Mouse (Mus musculus) right cerebral cortex, postnatal 25 days (tissue): ENCODE results near the gene Zmiz1.
A peak's percentile ranks its signal among the peaks of the same experiment; 100 is the strongest.

ENCODE experiments used
- DNase-seq: peaks from one replicate; pipeline ENCODE4 v3.0.0; 2022

The Zmiz1 gene

DNA sequence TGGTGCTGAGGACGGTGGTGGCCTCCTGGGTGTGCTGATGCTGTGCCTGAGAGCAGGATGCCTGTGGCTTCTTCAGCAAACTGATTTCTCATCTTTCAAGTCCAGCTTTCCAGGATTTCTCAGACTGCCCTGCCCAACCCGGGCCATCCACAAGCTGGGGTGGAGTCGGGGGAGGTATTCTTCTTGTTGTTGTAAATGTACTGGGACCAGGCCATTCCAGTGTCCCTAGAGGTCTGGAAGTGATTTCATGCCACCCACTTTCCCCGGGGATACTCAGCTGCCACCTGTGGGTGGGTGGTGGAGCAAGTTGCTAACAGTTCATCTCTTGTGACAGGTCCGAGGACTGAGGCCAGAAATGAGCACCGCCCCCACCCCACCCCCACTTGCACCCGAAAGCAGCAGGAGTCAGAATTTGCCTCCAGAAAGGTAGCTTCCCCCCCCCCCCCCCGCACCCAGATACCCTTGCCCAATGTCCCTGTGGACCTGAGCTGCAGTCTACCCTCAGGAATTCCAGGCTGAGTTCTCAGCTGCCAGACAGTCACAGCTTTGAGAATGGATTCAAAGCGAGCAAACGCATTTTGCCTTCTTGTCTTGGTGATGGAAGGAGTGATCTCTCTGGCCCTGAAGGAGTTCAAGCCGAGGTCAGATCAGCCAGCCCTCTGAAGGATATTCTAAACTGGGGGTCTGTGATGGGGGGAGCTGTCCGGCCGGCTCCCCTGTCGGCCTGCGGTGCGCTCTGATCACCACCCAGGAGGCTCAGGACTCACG, 2.1 kb upstream of the Zmiz1 start:
- no peak for DNase-seq

DNA sequence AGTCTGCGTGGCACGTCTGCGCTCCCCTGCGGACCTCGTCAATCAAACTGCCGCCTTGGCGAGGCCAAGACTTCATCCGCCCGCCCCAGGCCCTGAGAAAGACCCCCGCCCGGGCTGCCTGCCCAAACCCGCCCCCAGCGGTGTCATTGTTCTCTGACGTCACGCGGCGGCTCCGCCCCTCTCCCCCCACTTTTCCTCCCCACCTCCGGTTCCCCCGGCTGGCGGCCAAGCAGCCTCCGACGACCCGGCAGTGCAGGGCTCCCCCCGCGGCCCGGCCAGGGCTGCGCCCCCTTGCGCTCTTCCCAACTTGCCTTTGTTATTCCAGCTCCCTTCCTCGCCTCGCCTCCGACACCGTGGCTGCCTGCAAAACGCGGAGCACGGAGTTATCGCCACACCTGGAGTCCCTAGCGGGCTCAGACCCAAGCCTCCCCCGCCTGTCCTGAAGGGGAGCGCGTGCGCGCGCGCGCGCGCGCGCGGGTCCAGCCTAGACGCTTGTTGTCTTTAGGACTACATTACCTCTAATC, 1.5 kb upstream of the Zmiz1 start:
- peak; percentile 92 for DNase-seq

DNA sequence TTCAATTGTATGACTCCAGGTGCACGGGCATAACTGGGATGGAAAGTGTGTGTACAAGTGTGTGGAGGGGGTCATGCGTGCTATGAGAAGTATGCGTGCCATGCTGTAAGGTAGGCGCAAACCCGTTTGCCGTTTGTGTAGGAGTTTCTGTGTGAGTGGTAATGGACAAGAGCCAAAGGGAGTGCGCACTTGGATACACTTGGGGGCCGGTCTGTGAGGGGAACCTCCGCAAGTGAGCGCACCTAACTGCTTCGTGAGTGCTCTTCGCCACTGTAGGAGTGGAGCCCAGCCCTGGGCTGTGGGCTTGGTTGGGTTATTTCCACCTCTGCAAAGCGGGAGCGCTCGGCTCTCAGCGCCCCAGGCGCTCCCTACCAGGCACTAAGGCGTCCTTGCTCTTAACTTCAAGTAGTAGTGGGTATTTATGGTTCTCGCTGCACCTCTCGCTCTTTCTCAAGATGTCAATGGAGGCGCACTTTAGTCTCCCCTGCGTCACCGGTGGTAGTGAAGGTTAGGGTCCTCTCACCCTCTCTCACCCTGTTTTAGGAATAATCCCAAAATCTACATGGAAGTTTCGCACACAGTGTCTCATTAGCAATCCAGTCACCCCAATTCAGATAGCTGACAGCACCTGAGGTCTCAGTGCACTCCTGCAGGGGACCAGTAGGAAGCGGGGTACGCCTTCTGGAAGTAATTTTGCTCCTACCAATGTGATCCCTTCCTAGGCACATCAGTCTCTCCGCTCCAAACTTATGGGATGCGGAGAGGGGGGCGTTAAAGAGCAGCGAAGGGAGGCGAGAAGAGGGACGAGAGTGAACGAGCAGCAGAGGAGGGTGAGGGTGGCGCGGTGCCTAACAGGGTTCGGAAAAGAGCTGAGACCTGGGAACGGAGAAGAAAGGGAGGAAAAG, 622 bp upstream of the Zmiz1 start:
- peak; percentile 66 for DNase-seq

DNA sequence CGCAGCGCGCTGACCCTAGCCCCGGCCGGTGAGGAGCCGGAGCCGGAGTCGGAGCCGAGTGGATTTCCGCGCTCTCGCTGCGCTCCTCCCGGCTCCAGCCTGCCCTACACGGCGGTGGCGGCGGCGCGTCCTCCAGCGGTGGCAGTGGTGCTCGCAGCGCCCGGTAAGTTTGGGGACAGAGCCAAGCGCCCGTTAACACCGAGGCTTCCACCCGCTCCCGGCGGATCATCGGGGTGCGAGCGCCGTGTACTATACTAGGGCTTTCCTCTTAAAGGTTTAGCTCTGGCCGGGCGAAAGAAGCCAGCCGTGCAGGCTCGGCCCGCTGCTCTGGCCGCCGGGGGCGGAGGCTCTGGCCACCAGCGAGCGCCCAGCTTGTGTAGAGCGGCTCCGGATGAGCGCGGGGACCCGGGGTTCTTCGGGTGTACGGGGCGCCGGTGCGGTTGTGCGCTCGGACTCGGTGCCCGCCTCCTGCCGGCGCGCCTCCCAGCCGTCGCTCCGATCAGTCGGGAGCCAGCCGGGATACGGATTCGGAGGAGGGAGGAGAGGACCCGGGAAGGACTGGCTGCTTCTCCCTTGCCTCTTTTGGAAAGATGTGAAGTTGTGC, 511 bp downstream of the Zmiz1 start:
- peak; percentile 80 for DNase-seq

DNA sequence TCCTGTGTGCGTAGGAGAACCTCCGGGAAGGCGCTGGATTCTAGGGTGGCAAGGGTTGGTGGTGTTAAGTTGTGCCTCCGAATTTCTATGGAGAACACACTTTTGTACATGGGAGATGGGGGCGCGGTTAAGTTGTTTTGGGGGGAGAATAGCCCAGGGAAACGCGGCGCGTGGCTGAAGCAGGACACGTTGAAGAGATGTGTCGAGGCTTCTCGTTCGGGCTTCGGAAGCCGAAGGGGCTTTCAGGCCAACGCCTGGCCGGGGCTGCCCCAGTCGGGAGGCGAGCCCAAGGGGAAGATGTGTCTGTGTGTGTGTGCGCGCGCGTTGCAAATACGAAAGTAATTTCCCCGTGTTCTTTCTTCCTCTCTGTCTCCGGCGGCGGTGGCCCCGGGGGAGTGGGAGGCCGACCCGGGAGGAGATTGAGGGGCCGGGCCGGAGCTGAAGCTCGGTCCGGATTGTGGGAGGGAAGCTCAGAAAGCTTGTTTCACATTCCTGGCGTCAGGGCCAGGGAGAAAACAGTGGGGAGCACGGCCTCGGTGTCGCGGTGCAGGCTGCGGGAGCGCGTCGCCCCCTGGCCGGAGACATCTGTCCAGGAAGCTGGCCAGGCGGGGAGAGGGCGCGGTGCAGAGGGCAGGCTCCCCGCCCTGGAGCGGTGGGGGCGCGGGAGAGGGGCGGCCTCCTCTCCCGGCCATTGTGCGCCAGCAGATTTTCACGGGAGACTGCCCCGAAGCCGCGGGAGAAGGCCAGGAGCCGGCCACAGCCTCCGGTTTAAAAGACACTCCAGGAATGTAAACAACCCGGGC, 1.2 kb downstream of the Zmiz1 start:
- DNase-seq, result peak; percentile 44

DNA sequence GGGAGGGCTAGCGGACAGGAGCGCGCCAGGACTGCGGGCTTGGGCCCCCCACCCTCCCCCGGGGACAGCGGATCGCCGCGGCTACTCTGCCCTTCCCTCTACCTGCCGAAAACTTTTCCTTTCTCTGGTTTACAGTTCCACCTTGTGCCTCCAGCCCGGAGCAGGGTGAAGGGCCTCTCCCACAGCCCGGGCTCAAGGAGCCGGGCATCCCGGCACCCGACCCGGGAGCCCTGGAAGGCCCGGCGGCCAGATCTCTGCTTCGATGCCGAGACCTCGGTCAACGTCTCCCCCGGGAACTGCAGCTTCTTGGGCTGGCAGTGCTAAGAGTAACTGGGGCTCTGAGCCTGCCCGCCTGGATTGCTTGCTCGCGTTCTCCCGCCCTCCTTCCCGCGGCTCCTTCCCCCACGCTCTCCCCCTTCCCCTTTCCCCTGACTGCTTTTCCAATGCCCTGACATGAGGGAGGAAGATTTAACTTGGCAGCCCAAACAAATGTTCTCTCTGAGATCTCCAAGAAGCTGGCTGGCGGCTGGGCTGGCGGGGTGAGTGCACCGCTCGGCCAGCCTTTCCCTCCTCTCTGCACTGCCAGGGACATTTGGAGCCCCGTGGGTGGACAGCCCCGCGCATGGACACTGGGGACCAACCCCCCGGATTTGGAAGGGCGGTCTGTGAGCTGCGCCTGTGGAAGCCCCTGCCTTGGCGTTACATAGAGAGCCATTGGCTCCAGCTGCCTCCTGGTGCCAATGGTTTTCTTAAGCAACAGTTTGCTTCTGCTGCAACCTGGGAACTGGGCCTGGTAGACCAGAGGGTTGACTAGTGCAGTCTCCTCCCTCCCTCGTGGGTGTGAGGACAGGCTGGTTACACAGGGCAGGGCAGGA, 2.1 kb downstream of the Zmiz1 start:
- peak; percentile 67 for DNase-seq

DNA sequence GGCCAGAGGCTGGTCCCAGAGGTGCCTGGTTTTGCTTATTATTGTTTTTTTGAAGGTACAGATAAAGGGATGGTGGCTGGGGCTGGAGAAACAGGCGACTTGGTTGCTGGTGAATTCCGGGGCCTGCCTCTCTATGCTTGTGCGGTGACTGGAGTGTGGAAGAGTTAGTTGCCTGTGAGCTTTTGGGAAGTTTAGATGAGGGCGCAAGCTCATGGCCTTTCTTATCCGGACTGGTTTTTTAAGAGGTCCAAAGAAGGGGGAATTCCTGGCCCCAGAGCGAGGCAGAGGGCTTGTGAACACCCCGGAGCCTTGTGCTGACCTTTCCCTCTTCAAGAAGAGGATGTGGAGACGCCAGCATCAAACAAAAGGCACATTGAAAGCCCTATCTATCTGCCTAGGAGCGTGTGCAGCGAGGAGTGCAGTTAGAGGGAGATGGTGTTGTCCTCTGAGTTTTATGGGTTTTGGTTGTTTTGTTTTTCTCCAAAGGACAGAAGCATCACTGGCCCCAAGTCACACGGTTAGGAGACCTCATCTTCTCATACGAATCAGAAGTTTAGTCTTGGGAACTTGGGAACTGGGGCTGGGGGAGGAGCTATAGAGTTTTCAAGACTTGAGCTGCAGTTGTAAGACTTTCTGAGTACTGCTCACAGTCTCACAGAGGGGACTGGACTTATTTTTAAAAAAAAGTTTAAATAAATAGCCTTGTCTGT, 2.8 kb downstream of the Zmiz1 start:
- no peak for DNase-seq

DNA sequence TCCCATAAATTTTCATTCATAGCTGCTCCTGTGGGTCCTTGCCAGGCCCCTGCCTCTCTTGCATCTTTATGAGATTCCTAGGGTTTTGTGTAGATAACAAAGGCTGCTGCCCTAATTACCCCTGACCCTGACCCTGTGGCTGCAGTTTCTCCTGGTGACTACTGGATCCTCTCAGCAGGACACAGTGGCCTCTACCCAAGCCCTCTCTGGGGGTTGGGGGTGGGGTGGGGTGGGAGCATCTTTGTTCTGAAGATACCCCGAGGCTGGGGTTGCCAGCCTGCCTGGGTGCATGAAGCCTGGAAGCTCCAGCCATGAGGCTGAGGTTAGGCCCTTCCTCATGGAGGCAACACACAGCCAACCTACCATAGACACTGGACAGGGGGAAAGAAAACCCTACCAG, 4.0 kb downstream of the Zmiz1 start:
- no peak for DNase-seq

DNA sequence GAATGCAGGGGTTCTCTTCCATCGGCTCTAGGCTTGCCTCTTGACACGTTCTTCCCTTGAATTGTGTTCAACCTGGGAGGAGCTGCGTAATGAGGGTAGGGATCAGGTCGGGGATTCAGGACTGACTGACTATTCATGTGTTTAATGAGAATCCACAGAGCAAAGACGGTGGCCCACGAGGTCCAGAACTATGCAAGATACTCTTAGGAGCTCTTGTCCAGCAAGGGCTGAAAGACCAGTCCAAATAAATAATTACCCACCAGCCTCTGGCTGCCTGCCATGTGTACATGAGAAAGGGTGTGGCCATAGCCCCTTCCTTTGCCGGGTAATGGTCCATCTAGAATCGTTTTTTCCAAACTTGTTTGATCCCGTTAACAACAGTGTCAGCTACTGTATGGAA, 4.9 kb downstream of the Zmiz1 start:
- no peak for DNase-seq

DNA sequence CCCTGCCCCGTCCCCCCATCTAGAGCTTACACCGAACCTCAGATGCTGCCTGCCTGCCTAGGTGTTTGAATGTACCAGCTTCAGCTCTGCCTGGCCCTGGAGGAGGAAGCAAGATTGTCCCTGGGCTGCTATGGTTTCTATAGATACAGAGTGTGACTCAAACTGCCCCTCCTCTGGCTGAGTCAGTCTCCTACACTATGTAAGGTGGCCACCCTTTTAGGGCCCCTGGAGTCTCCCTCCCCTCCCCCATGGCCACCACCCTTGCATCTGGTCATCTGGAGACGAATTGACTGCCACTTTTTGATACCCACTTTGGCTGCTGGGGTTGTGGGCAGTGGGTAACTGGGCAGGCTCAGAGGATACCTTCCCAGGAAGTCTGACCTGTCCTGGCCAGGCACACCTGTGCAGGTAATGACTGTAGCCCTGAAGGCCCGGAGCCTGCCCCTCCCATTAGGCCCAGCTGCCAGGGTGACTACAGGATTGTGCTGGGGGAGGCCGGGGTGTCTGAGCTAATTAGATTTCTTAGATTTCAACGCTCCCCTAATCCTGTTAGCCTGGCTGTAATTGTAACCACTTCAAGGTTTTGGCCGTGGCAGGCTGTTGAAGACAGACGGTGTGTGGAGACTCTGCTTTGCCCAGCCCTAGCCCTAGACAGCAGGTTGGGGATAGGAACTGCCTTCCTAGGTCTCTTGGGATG, 5.8 kb downstream of the Zmiz1 start:
- DNase-seq, result no peak

DNA sequence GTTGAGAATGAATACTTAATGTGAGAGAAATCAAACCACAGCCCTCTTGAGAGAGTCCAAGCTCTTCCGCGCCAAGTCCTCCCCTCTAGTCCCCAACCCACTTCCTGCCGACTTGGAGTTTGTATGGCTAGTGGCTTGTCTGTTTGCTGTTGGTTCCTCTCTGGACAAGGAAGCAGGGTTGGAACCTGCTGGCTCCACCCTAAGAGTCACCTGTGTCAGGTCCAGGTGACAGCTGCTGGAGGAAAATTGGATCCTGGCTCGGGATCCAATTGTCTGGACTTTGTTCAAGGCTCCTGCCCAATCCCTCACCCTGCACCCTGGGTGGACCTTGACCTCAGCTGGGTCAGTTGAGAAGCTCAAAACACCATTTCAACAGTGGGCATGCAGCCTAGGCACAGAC, 7.4 kb downstream of the Zmiz1 start:
- DNase-seq, result no peak

DNA sequence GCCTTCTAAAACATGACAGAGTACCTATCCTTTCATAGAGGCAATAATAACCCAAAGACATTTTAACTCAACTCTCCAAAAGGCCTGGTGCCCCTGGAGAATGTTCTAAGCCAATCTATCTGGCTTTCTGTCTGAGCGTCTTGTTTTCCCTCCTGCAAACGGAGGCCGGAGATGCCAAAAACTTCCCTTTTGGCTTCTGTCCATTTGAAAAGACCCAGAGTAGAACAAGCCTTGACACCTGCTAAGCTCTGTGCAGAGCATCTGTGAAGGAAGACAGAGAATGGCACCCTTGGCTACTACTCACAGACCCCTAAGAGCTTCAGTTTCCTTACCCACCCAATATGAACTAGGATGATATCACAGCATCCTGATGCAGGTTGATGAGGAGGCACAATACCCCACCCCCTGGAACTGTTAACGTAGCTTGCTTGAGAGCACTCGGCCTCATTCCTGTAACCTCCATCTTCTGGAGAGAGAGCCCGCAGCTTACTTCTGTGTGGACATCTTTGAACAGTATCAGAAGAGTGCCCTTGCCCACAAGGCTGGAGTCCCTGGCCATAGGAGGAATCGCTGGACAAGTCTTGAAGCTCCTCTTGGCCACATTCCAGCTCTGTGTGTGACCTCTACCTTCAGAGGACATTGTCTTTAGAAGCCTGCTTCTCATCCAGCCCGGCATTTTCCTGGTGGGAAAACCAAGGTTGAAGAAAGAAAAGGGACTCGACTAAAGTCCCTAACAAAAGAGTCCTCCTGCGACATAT, 9.1 kb downstream of the Zmiz1 start:
- DNase-seq, result no peak

DNA sequence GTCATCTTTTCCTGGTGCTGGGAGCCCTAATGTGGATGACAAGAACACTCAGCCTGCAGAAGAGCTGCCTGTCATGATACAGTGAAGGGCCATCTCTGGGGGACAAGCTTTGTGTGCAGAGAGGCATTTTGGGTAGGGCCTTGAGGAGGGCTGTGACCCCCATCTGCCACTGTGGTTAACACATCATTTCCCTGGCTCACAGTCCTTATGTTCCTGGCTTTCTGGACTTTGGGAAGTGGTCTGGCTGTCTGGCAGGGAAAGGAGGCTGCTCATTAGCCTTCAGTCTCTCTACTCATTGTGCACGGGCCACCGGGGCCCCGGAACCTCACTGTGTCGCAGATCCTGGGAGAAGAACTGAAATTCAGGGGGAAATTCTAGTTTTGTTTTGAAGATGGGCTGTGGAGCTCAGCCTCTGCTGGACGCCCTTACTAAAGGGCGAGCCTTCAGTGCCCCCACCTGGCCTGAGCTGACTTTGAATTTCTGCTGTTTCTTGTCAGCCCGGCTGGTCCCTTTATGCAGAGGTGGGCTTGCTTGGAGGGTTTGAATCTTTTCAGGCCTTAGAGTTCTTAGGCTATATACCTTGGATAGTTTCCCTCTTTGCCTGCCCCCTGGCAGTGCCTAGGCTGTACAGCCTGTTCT, 10.0 kb downstream of the Zmiz1 start:
- no peak for DNase-seq

DNA sequence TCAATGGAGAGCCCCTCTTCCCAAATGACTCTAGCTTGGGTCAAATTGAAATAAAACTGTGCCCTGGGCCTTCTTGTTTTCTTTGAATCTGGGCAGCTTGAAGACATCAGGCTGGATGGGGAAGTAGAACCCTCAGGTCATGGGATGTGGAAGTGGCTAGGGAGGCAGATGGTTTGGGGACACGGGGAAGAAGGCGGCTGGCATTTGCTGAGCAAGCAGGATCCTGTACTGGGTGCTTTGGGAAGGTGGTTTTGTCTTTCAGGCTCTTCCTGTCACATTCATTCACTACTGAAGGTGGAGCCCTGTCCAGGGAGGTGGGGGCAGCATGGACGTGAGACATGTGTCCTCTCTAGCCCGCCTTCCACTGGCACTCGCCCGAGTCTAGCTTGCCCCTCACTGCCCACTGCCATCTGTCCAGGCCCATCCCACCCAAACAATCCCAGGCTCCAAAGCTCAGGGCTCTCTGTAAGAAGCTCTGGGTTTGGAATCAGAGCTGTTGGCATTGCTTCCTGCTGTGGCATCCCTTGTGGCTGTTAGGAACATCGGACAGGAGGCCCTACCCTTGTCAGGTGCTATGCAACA, 11.3 kb downstream of the Zmiz1 start:
- DNase-seq, result no peak

DNA sequence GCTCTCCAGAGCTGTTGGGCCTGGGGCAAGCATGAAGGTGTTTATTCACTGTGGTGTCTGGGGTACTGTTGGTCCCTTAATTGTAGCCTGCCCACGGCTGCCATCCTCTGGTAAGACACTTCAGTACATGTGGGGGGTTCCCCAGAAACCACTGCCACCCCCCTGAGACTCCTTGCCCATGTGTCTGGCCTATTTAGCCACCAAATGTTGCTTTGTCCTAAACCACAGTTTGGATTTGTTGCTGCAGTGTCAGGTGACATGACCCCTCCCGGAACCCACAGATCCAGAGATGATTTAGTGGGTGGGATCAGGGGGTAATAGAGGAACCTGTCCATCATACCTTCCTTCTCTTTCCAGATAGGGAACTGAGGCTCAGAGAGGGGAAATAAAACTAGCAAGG, 12.1 kb downstream of the Zmiz1 start:
- DNase-seq, result no peak

DNA sequence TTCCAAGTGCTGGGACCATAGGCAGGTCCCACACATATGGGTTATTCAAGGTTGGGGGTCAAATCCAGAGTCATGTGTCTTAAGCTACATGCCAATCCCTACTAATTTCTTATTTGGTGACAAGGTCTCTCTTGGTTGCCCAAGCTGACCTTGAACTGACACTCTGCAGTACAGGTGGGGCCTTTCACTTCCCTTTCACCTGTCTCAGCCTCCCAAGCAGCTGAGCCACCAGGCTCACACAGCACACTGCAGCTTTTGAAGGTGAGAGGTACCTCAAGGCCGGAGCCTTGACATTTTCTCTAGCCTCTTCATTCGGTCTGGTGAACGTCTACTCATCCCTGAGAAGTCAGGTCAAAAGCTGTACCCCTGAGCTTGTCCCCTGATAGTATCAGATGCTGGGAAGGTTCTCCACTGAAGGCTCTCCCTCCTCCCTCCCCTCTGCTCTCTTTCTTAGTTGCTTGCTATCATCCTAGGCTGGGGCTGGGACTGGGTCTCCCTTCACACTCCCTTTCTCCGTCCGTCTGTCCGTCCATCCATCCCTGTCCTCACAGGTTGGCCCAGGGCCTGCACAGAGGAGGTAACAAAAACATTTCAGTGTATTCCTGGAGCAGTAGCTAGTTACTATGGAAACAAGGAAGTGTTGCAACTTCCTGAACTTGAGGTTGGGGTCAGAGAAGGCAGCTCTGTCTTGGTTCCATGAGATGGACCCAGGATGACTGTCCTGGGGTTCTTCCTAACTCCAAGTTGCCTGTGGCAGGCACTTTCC, 13.3 kb downstream of the Zmiz1 start:
- no peak for DNase-seq

DNA sequence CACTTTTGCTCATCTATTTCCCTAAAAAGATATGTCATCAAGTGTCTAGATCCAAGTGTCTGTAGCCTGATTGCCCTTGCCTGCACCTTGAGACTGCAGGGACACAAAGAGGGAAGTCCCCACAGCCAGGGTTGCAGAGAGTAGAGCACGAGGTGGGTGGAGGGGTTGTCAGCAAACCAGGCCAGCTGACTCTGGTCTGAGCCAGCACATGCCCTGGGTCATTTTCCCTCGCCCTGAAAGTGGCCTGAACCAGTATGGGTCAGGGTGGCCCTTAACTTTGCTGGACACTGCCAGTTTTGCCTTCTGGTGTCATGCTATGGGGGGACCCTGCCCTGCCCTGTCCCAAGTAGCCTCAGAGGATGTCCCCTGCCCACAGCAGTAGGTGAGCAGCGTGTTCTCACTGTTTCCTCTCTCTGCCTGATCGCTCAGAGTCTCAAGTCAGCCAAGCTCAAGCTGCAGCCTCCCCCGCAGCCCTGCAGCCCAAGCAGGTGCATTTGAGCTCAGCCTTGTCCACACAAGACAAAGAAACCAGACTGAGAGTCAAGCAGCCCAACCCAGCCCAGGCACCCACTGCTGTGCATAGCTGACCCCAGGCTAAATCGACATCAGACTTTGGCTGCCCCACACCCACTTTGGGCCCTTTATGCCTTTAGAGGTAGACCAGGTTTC, 14.1 kb downstream of the Zmiz1 start:
- no peak for DNase-seq
